Mouse (Mus musculus) CD4-positive naive resting alpha-beta T cell, adult 76 days (primary cell): ENCODE data around the gene Sphkap. TPM values are rescaled to one million over a fixed set of nuclear protein-coding genes. Genes with fewer than 3 reads are reported as not detected.

ENCODE experiments used
- total RNA-seq: library from RNA; stranded (reverse); gene quantifications from one replicate; pipeline ENCODE4 v1.2.4, GENCODE M21; 2023

Sphkap gene
- total RNA-seq: not detected

GRCm38 (mm10) chr1:83408021-83408464 lies at the start of gene Sphkap:
Gene Sphkap, minus strand, starts transcription at chr1:83408200.

Other genes starting within 250 kb of the Sphkap start
- not detected for gene Daw1, start 248.4 kb downstream of the Sphkap start, total RNA-seq